Mouse (Mus musculus) liver, embryonic 15.5 days (tissue): Measurements from ENCODE around the gene Tex19.1. TPM values are rescaled to one million over a fixed set of nuclear protein-coding genes. Genes with fewer than 3 reads are reported as not detected.

Experiments used
- ATAC-seq: fragments of 200-750 bp; cut with Nextera tagmentation; 2 replicates; pipeline ENCODE4 v1.8.0; 2017; ENCODE audit warnings: moderate number of reproducible peaks, mild to moderate bottlenecking, moderate library complexity; ENCODE audit not compliant: insufficient read depth
- H3K27ac ChIP-seq: fragments of 300-500 bp; sonication (generic); replicated peaks from 2 replicates; pipeline ENCODE4 v1.5.1; 2015; ENCODE audit warnings: mild to moderate bottlenecking, inconsistent platforms
- H3K27me3 ChIP-seq: fragments of 300-500 bp; sonication (generic); 2 replicates; pipeline ENCODE4 v1.6.1; 2015; ENCODE audit warnings: mild to moderate bottlenecking, inconsistent platforms
- H3K36me3 ChIP-seq: fragments of 300-500 bp; sonication (generic); replicated peaks from 2 replicates; pipeline ENCODE4 v1.6.1; 2015; ENCODE audit warnings: moderate library complexity, mild to moderate bottlenecking, inconsistent platforms
- H3K4me1 ChIP-seq: fragments of 300-500 bp; sonication (generic); replicated peaks from 2 replicates; pipeline ENCODE4 v1.6.1; 2015; ENCODE audit warnings: inconsistent platforms
- H3K4me2 ChIP-seq: fragments of 300-500 bp; sonication (generic); 2 replicates; pipeline ENCODE4 v1.6.1; 2015; ENCODE audit warnings: moderate library complexity, mild to moderate bottlenecking, inconsistent platforms
- H3K4me3 ChIP-seq: fragments of 300-500 bp; sonication (generic); replicated peaks from 2 replicates; pipeline ENCODE4 v1.5.1; 2015; ENCODE audit warnings: mild to moderate bottlenecking, inconsistent platforms
- H3K9ac ChIP-seq: fragments of 300-500 bp; sonication (generic); 2 replicates; pipeline ENCODE4 v1.6.1; 2015; ENCODE audit warnings: moderate library complexity, mild to moderate bottlenecking, inconsistent platforms
- H3K9me3 ChIP-seq: fragments of 300-500 bp; sonication (generic); replicated peaks from 2 replicates; pipeline ENCODE4 v1.6.1; 2016; ENCODE audit warnings: inconsistent platforms
- WGBS: fragments of 180-500 bp; shearing (Covaris S2); methylation state at CpG from one replicate; pipeline ENCODE4 v1.1.7; 2015; ENCODE audit warnings: mixed read lengths; ENCODE audit not compliant: insufficient replicate concordance; 5-methylcytosine and 5-hydroxymethylcytosine counted together
- polyA plus RNA-seq: library from polyadenylated mRNA; unstranded; fragments of >200 nt; fragmentation: Nextera tagmentation; extraction: Ambion mirVana; gene quantifications from 2 replicates; pipeline ENCODE4 v1.2.1, GENCODE M21; 2015

Tex19.1 gene
- polyA plus RNA-seq, 1 experiment from 2014 or later = 0.09 TPM

GRCm38 (mm10) chr11:121143325-121144015, 2.5 kb upstream of the Tex19.1 start:
- Histone ChIP-seq H3K27ac (0 out of 2 replicates have a peak overlapping the region, but pooled peaks have one; percentile 33), H3K9me3 (no peaks in the 10 kb centered on the region), H3K9ac (no peak overlapping the region), H3K4me2 (no peak overlapping the region), H3K36me3 (no peaks in the 10 kb centered on the region), H3K4me1 (peaks cover 16% of the 10 kb centered on the region; the same call in 1 of the 2 replicates), H3K27me3 (no peaks in the 10 kb centered on the region), H3K4me3 (no peak overlapping the region)
- WGBS = 54% methylated on average over 9 of the region's 9 CpGs
- no peak for ATAC-seq

- H3K4me1 ChIP-seq = peaks cover 13% of the 10 kb centered on the region; the same call in 1 of the 2 replicates
- 55% methylated on average over 3 of the region's 3 CpGs for WGBS
- no peaks in the 10 kb centered on the region for H3K36me3 ChIP-seq
- ATAC-seq = no peak
- H3K9me3 ChIP-seq = no peaks in the 10 kb centered on the region
- peaks cover 4% of the 10 kb centered on the region; the same call in 1 of the 2 replicates for H3K27me3 ChIP-seq
- no peak overlapping the region for H3K27ac ChIP-seq
- no peak overlapping the region for H3K9ac ChIP-seq
- no peak overlapping the region for H3K4me2 ChIP-seq
- H3K4me3 ChIP-seq = no peak overlapping the region
Measured at GRCm38 (mm10) chr11:121148193-121148592, 2.2 kb downstream of the Tex19.1 start.

GRCm38 (mm10) chr11:121154203-121154602, 8.3 kb downstream of the Tex19.1 start:
- H3K4me2 ChIP-seq = no peak overlapping the region
- 48% methylated on average over 4 of the region's 4 CpGs for WGBS
- H3K9me3 ChIP-seq = no peaks in the 10 kb centered on the region
- H3K4me1 ChIP-seq = 0 out of 2 replicates have a peak, but pooled peaks cover 3% of the 10 kb centered on the region
- no peak overlapping the region for H3K9ac ChIP-seq
- H3K27ac ChIP-seq = no peak overlapping the region
- H3K4me3 ChIP-seq = no peak overlapping the region
- ATAC-seq = no peak
- no peaks in the 10 kb centered on the region for H3K36me3 ChIP-seq
- H3K27me3 ChIP-seq = peaks cover 51% of the 10 kb centered on the region

- 0 out of 2 replicates have a peak, but pooled peaks have one; percentile 40 for ATAC-seq
- 0 out of 2 replicates have a peak, but pooled peaks cover 3% of the 10 kb centered on the region for H3K4me1 ChIP-seq
- H3K9me3 ChIP-seq = no peaks in the 10 kb centered on the region
- no peak overlapping the region for H3K9ac ChIP-seq
- H3K27me3 ChIP-seq = peaks cover 51% of the 10 kb centered on the region
- peak overlapping the region; percentile 20 for H3K4me3 ChIP-seq
- no peaks in the 10 kb centered on the region for H3K36me3 ChIP-seq
- no peak overlapping the region for H3K27ac ChIP-seq
- peak overlapping the region; percentile 50 for H3K4me2 ChIP-seq
- WGBS = 6% methylated on average over 45 of the region's 45 CpGs
Measured at GRCm38 (mm10) chr11:121156411-121156891, 10.5 kb downstream of the Tex19.1 start.

GRCm38 (mm10) chr11:121159971-121160370, 14.0 kb downstream of the Tex19.1 start, which contains the start of gene Uts2r:
Gene Uts2r, plus strand, starts transcription at chr11:121160271.
- no peaks in the 10 kb centered on the region for H3K36me3 ChIP-seq
- no peak within 1 kb of the TSS for H3K4me3 ChIP-seq
- H3K9ac ChIP-seq = no peak within 1 kb of the TSS
- ATAC-seq = no peak
- no peaks in the 10 kb centered on the region for H3K9me3 ChIP-seq
- no peak within 1 kb of the TSS for H3K4me2 ChIP-seq
- H3K27me3 ChIP-seq = peaks cover 44% of the 10 kb centered on the region
- WGBS = 65% methylated on average over 5 of the region's 5 CpGs
- H3K27ac ChIP-seq = no peak within 1 kb of the TSS
- 0 out of 2 replicates have a peak, but pooled peaks cover 3% of the 10 kb centered on the region for H3K4me1 ChIP-seq

- Histone ChIP-seq H3K27me3 (peaks cover 35% of the 10 kb centered on the region), H3K4me1 (0 out of 2 replicates have a peak, but pooled peaks cover 3% of the 10 kb centered on the region), H3K9me3 (no peaks in the 10 kb centered on the region), H3K27ac (no peak overlapping the region), H3K4me3 (no peak overlapping the region), H3K36me3 (no peaks in the 10 kb centered on the region), H3K9ac (no peak overlapping the region), H3K4me2 (no peak overlapping the region)
- ATAC-seq = no peak
- WGBS = 75% methylated on average over 26 of the region's 26 CpGs
Measured at GRCm38 (mm10) chr11:121160636-121161346, 14.8 kb downstream of the Tex19.1 start.

GRCm38 (mm10) chr11:121163751-121164150, 17.8 kb downstream of the Tex19.1 start:
- ATAC-seq = no peak
- H3K27me3 ChIP-seq = peaks cover 12% of the 10 kb centered on the region

GRCm38 (mm10) chr11:121173203-121173602, 27.3 kb downstream of the Tex19.1 start:
- peaks cover 2% of the 10 kb centered on the region; the same call in 1 of the 2 replicates for H3K27me3 ChIP-seq
- H3K4me1 ChIP-seq = 0 out of 2 replicates have a peak, but pooled peaks cover 6% of the 10 kb centered on the region
- no peaks in the 10 kb centered on the region for H3K9me3 ChIP-seq
- WGBS = 63% methylated on average over 5 of the region's 5 CpGs
- no peak for ATAC-seq
- H3K4me2 ChIP-seq = no peak overlapping the region
- H3K4me3 ChIP-seq = no peak overlapping the region
- no peak overlapping the region for H3K27ac ChIP-seq
- no peak overlapping the region for H3K9ac ChIP-seq
- H3K36me3 ChIP-seq = no peaks in the 10 kb centered on the region

More at GRCm38 (mm10) chr11:121163751-121164150, 17.8 kb downstream of the Tex19.1 start:
- Histone ChIP-seq H3K4me1 (no peaks in the 10 kb centered on the region), H3K27ac (no peak overlapping the region), H3K9me3 (no peaks in the 10 kb centered on the region), H3K4me3 (no peak overlapping the region), H3K4me2 (no peak overlapping the region), H3K9ac (no peak overlapping the region), H3K36me3 (no peaks in the 10 kb centered on the region)
- WGBS = 65% methylated on average over 4 of the region's 4 CpGs

- Histone ChIP-seq H3K4me1 (0 out of 2 replicates have a peak, but pooled peaks cover 6% of the 10 kb centered on the region), H3K4me3 (no peak overlapping the region), H3K4me2 (no peak overlapping the region), H3K9me3 (no peaks in the 10 kb centered on the region), H3K36me3 (no peaks in the 10 kb centered on the region), H3K27ac (no peak overlapping the region), H3K9ac (no peak overlapping the region), H3K27me3 (no peaks in the 10 kb centered on the region)
- 57% methylated on average over 3 of the region's 3 CpGs for WGBS
- ATAC-seq = no peak
Measured at GRCm38 (mm10) chr11:121174234-121174633, 28.3 kb downstream of the Tex19.1 start.

- H3K4me1 ChIP-seq = 0 out of 2 replicates have a peak, but pooled peaks cover 6% of the 10 kb centered on the region
- no peak overlapping the region for H3K9ac ChIP-seq
- H3K36me3 ChIP-seq = no peaks in the 10 kb centered on the region
- 41% methylated on average over 12 of the region's 12 CpGs for WGBS
- ATAC-seq = peak; percentile 54; the same call in 1 of the 2 replicates
- no peak overlapping the region for H3K4me2 ChIP-seq
- H3K27me3 ChIP-seq = no peaks in the 10 kb centered on the region
- H3K27ac ChIP-seq = no peak overlapping the region
- H3K4me3 ChIP-seq = no peak overlapping the region
- no peaks in the 10 kb centered on the region for H3K9me3 ChIP-seq
Measured at GRCm38 (mm10) chr11:121176285-121177270, 30.6 kb downstream of the Tex19.1 start.
